Mouse (Mus musculus): Measurements from ENCODE around the gene Kifc3. TPM values are rescaled to one million over a fixed set of nuclear protein-coding genes. Genes with fewer than 3 reads are reported as not detected.

Gene Kifc3
- total and polyA plus RNA-seq, 3 experiments: 10.6 to 19.1 TPM; not detected in 1

DNA sequence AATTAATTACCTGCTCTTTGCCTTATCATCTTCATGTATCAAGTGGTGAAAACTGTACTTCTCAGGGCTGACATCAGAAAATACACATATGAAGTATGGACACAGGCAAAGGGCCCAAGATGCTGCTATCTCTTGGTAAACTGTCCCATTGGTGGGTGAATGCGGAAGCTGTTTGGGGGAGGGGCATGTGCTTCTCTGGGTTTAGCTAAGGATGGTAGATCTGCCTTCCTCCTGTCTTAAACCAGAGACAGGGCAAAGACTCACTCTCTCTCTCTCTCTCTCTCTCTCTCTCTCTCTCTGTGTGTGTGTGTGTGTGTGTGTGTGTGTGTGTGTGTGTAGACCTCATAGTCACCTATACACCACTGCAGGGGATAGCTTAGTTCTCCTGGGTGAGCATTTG is 61.6 kb downstream of the Kifc3 start:
- Histone ChIP-seq H3K4me1 (ENCODE audit: control insufficient read depth in 1 of 2, insufficient read depth in 2 of 2, low read length in 2 of 2) (peaks cover 0 to 12% of the 10 kb centered on the region in 2 experiments), H3K27me3 (ENCODE audit: control insufficient read depth in 1 of 2, insufficient read depth in 2 of 2, low read length in 2 of 2) (no peaks in the 10 kb centered on the region), H3K4me3 (ENCODE audit: control insufficient read depth in 1 of 2, insufficient read depth in 1 of 2, low read depth in 2 of 2, low read length in 2 of 2) (peak overlapping the region; percentile 2 to 12; a peak in 2 of 4 replicates)

DNA sequence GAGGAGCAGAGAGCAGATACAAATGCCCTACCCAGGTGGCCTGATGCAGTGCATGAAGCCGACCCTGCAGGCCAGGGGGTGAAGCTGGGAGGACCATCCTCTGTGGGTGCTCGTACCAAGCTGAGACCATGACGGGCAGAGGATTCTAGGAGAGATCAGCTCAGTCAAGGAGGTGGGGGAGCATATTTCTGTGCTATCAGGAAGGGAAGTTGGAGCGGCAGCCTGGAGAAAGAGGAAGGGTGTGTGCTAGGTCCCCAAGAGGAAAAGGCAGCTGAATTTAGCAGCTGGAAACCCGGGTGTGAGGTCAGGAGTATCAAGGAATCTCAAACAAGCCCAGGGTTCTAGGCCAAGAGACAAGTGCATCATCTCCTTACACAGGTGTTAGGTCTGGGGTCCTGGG is 62.1 kb downstream of the Kifc3 start:
- peak; percentile 71 for DNase-seq (ENCODE audit: low read depth, low spot score)
- Histone ChIP-seq H3K79me2 (ENCODE audit: control insufficient read depth, insufficient read depth, low read length, poor library complexity) (peaks cover 2% of the 10 kb centered on the region; the same call in 1 of the 2 replicates), H3K27me3 (ENCODE audit: control insufficient read depth in 1 of 2, insufficient read depth in 2 of 2, low read length in 2 of 2) (no peaks in the 10 kb centered on the region), H3K4me3 (ENCODE audit: control insufficient read depth in 1 of 2, insufficient read depth in 1 of 2, low read depth in 2 of 2, low read length in 2 of 2) (peak overlapping the region; percentile 2 to 12; a peak in 2 of 4 replicates), H3K9me3 (replicated peaks; ENCODE audit: insufficient read depth, low read length) (no peaks in the 10 kb centered on the region), H3K36me3 (ENCODE audit: control insufficient read depth in 1 of 2, insufficient read depth in 2 of 2, low read length in 2 of 2) (peaks cover 0 to 5% of the 10 kb centered on the region in 2 experiments; a peak in 1 of 4 replicates), H3K27ac (ENCODE audit: control insufficient read depth, low read depth, low read length) (peak overlapping the region; percentile 57), H3K9ac (ENCODE audit: control insufficient read depth, low read depth, low read length, poor library complexity, severe bottlenecking) (no peak overlapping the region), H3K4me1 (ENCODE audit: control insufficient read depth in 1 of 2, insufficient read depth in 2 of 2, low read length in 2 of 2) (peaks cover 0 to 12% of the 10 kb centered on the region in 2 experiments)
- TF ChIP-seq GABPA (IDR thresholded peaks at IDR 0.05; ENCODE audit: low read depth, low read length) (no peak), KAT2A (conservative IDR thresholded peaks at IDR 0.05; ENCODE audit: low read depth, low read length) (no peak), CHD2 (IDR thresholded peaks at IDR 0.05; ENCODE audit: low read length) (no peak), ETS1 (IDR thresholded peaks at IDR 0.05; ENCODE audit: low read depth, low read length) (peak; percentile 23; the same call in 1 of the 2 replicates), RCOR1 (IDR thresholded peaks at IDR 0.05; ENCODE audit: low read depth, low read length) (peak; percentile 27; the same call in 1 of the 2 replicates), ZNF384 (IDR thresholded peaks at IDR 0.05; ENCODE audit: low read depth, low read length) (no peak), GATA1 (IDR thresholded peaks at IDR 0.05; ENCODE audit: low read depth, low read length) (0 out of 2 replicates have a peak, but pooled peaks have one; percentile 5), MAFK (IDR thresholded peaks at IDR 0.05; ENCODE audit: borderline replicate concordance, low read depth, low read length) (no peak), TBP (IDR thresholded peaks at IDR 0.05; ENCODE audit: low read depth, low read length) (no peak), EP300 (IDR thresholded peaks at IDR 0.05; ENCODE audit: low read depth in 1 of 2, low read length in 2 of 2) (peak in 1 of 2 experiments; percentile 28; a peak in 1 of 4 replicates), ZKSCAN1 (IDR thresholded peaks at IDR 0.05; ENCODE audit: low read depth, low read length) (no peak), USF1 (IDR thresholded peaks at IDR 0.05; ENCODE audit: low read depth, low read length) (no peak), NELFE (IDR thresholded peaks at IDR 0.05; ENCODE audit: low read depth, low read length) (no peak), RAD21 (IDR thresholded peaks at IDR 0.05; ENCODE audit: low read depth, low read length) (no peak), MAX (IDR thresholded peaks at IDR 0.05; ENCODE audit: low read length) (no peak), TCF12 (IDR thresholded peaks at IDR 0.05; ENCODE audit: low read depth, low read length) (0 out of 2 replicates have a peak, but pooled peaks have one; percentile 2), POLR2A (IDR thresholded peaks at IDR 0.05; ENCODE audit: control insufficient read depth in 1 of 2, insufficient read depth in 1 of 2, low read depth in 1 of 2, low read length in 2 of 2, poor library complexity in 1 of 2) (no peak), JUND (IDR thresholded peaks at IDR 0.05; ENCODE audit: low read depth, low read length) (no peak), USF2 (IDR thresholded peaks at IDR 0.05; ENCODE audit: borderline replicate concordance in 1 of 2, insufficient read depth in 1 of 2, low read depth in 1 of 2, low read length in 2 of 2) (no peak), NRF1 (IDR thresholded peaks at IDR 0.05; ENCODE audit: insufficient read depth, low read depth, low read length, poor library complexity, severe bottlenecking) (no peak), POLR2AphosphoS2 (IDR thresholded peaks at IDR 0.05; ENCODE audit: low read length) (no peak)

More for the DNA sequence above, 61.6 kb downstream of the Kifc3 start:
- DNase-seq (ENCODE audit: low read depth, low spot score): peak; percentile 87
- H3K36me3 ChIP-seq (ENCODE audit: control insufficient read depth in 1 of 2, insufficient read depth in 2 of 2, low read length in 2 of 2): peaks cover 0 to 5% of the 10 kb centered on the region in 2 experiments; a peak in 1 of 4 replicates
- peaks cover 2% of the 10 kb centered on the region; the same call in 1 of the 2 replicates for H3K79me2 ChIP-seq (ENCODE audit: control insufficient read depth, insufficient read depth, low read length, poor library complexity)
- peak overlapping the region; percentile 57 for H3K27ac ChIP-seq (ENCODE audit: control insufficient read depth, low read depth, low read length)
- TF ChIP-seq KAT2A (conservative IDR thresholded peaks at IDR 0.05; ENCODE audit: low read depth, low read length) (no peak; the same call in 1 of the 2 replicates), MYC (IDR thresholded peaks at IDR 0.05; ENCODE audit: low read depth, low read length) (0 out of 2 replicates have a peak, but pooled peaks have one; percentile 48), GATA1 (IDR thresholded peaks at IDR 0.05; ENCODE audit: low read depth, low read length) (peak; percentile 47; the same call in 1 of the 2 replicates), ELF1 (IDR thresholded peaks at IDR 0.05; ENCODE audit: low read depth, low read length) (peak; percentile 83), SIN3A (IDR thresholded peaks at IDR 0.05; ENCODE audit: low read length) (peak; percentile 22; the same call in 1 of the 2 replicates), TBP (IDR thresholded peaks at IDR 0.05; ENCODE audit: low read depth, low read length) (0 out of 2 replicates have a peak, but pooled peaks have one; percentile 15), E2F4 (IDR thresholded peaks at IDR 0.05; ENCODE audit: borderline replicate concordance, low read depth, low read length) (no peak), ZNF384 (IDR thresholded peaks at IDR 0.05; ENCODE audit: low read depth, low read length) (no peak), USF1 (IDR thresholded peaks at IDR 0.05; ENCODE audit: low read depth, low read length) (0 out of 2 replicates have a peak, but pooled peaks have one; percentile 12), CHD2 (IDR thresholded peaks at IDR 0.05; ENCODE audit: low read length) (peak; percentile 26; the same call in 1 of the 2 replicates), JUND (IDR thresholded peaks at IDR 0.05; ENCODE audit: low read depth, low read length) (peak; percentile 64; the same call in 1 of the 2 replicates), CTCF (IDR thresholded peaks at IDR 0.05 in 2 of 3, conservative IDR thresholded peaks at IDR 0.05 in 1 of 3; ENCODE audit: control insufficient read depth in 1 of 3, insufficient read depth in 1 of 3, low read depth in 2 of 3, low read length in 3 of 3, poor library complexity in 1 of 3, severe bottlenecking in 1 of 3) (no peak), ZMIZ1 (IDR thresholded peaks at IDR 0.05; ENCODE audit: low read depth, low read length) (no peak)
- H3K9ac ChIP-seq (ENCODE audit: control insufficient read depth, low read depth, low read length, poor library complexity, severe bottlenecking): no peak overlapping the region
- H3K9me3 ChIP-seq (replicated peaks; ENCODE audit: insufficient read depth, low read length): no peaks in the 10 kb centered on the region

Measured in MEL (cell line).